Mouse (Mus musculus) CH12.LX (cell line): ENCODE measurements around the gene Cirbp. TPM values are rescaled to one million over a fixed set of nuclear protein-coding genes. Genes with fewer than 3 reads are reported as not detected.
A peak's percentile ranks its signal among the peaks of the same experiment; 100 is the strongest.

Experiments used
- DNase-seq: peaks from one replicate; pipeline ENCODE4 v3.0.0-alpha.2; 2013; ENCODE audit errors: extremely low read depth
- H3K27ac ChIP-seq: 2 replicates; pipeline ENCODE4 v1.5.1; 2012; ENCODE audit warnings: low read depth, mild to moderate bottlenecking, control low read depth, moderate library complexity; ENCODE audit not compliant: insufficient read depth
- H3K27me3 ChIP-seq: replicated peaks from 2 replicates; pipeline ENCODE3; 2012; ENCODE audit warnings: inconsistent platforms
- H3K36me3 ChIP-seq, 2 experiments: replicated peaks in 1 of 2; 2 replicates each; pipeline versions ENCODE3 to v1.6.1; 2012; ENCODE audit warnings: inconsistent platforms in 1 of 2, low read length in 1 of 2, mild to moderate bottlenecking in 1 of 2, mixed read lengths in 1 of 2, moderate library complexity in 1 of 2; ENCODE audit not compliant: control insufficient read depth in 1 of 2, insufficient read depth in 1 of 2
- H3K4me1 ChIP-seq, 2 experiments: 2 replicates each; pipeline ENCODE4 v1.6.1; 2012; ENCODE audit warnings: inconsistent platforms in 1 of 2, moderate library complexity in 1 of 2; ENCODE audit not compliant: insufficient read depth in 2 of 2, control insufficient read depth in 1 of 2
- H3K4me2 ChIP-seq: 2 replicates; pipeline ENCODE4 v1.6.1; 2012; ENCODE audit warnings: low read depth, mild to moderate bottlenecking, control low read depth; ENCODE audit not compliant: poor library complexity, insufficient read depth, severe bottlenecking
- H3K4me3 ChIP-seq, 3 experiments: fragments of 150-350 bp in 1 of 3; sonication (generic) in 1 of 3; replicated peaks in 1 of 3; 2 replicates each; pipeline versions ENCODE3 to v1.5.1; 2011 to 2012; ENCODE audit warnings: low read depth in 2 of 3, low read length in 2 of 3, mild to moderate bottlenecking in 2 of 3, moderate library complexity in 2 of 3, control low read depth in 1 of 3, improper control_type of control experiment in 1 of 3, inconsistent platforms in 1 of 3, mixed read lengths in 1 of 3; ENCODE audit not compliant: poor library complexity in 1 of 3
- H3K79me2 ChIP-seq: replicated peaks from 2 replicates; pipeline ENCODE4 v1.6.1; 2012; ENCODE audit warnings: mild to moderate bottlenecking, moderate library complexity; ENCODE audit not compliant: control insufficient read depth, poor library complexity, insufficient read depth, severe bottlenecking; ENCODE audit errors: extremely low read depth
- H3K9ac ChIP-seq: 2 replicates; pipeline ENCODE4 v1.6.1; 2012; ENCODE audit warnings: low read depth, mild to moderate bottlenecking, control low read depth, moderate library complexity; ENCODE audit not compliant: insufficient read depth
- H3K9me3 ChIP-seq: replicated peaks from 2 replicates; pipeline ENCODE3; 2012; ENCODE audit warnings: low read length, inconsistent platforms, mixed read lengths
- BHLHE40 ChIP-seq: IDR thresholded peaks from 2 replicates; pipeline ENCODE4 v1.6.1; 2011; ENCODE audit warnings: mild to moderate bottlenecking, low read depth, low read length, improper control_type of control experiment
- CHD2 ChIP-seq: IDR thresholded peaks from 2 replicates; pipeline ENCODE4 v1.6.1; 2011; ENCODE audit warnings: low read length, improper control_type of control experiment
- CTCF ChIP-seq, 2 experiments: IDR thresholded peaks in 1 of 2; conservative IDR thresholded peaks in 1 of 2; 2 replicates each; pipeline ENCODE4 v1.5.1; 2011 to 2012; ENCODE audit warnings: low read depth in 2 of 2, low read length in 2 of 2, improper control_type of control experiment in 1 of 2, inconsistent platforms in 1 of 2, mild to moderate bottlenecking in 1 of 2, moderate library complexity in 1 of 2
- E2F4 ChIP-seq: IDR thresholded peaks from 2 replicates; pipeline ENCODE4 v1.6.1; 2011; ENCODE audit warnings: low read depth, low read length, improper control_type of control experiment; ENCODE audit not compliant: insufficient replicate concordance
- ELF1 ChIP-seq: IDR thresholded peaks from 2 replicates; pipeline ENCODE4 v1.6.1; 2014; ENCODE audit warnings: low read depth, mild to moderate bottlenecking, inconsistent platforms, low read length, improper control_type of control experiment
- GABPA ChIP-seq: IDR thresholded peaks from 2 replicates; pipeline ENCODE4 v1.6.1; 2012; ENCODE audit warnings: low read depth, low read length, improper control_type of control experiment, inconsistent platforms; ENCODE audit not compliant: insufficient replicate concordance
- HCFC1 ChIP-seq: IDR thresholded peaks from 2 replicates; pipeline ENCODE4 v1.6.1; 2012; ENCODE audit warnings: low read depth, mild to moderate bottlenecking, inconsistent platforms, low read length, improper control_type of control experiment
- IRF4 ChIP-seq: IDR thresholded peaks from 2 replicates; pipeline ENCODE4 v1.6.1; 2014; ENCODE audit warnings: low read depth, mild to moderate bottlenecking, inconsistent platforms, low read length, improper control_type of control experiment
- KAT2A ChIP-seq: IDR thresholded peaks from 2 replicates; pipeline ENCODE4 v1.6.1; 2012; ENCODE audit warnings: low read length, improper control_type of control experiment, inconsistent platforms; ENCODE audit not compliant: insufficient replicate concordance
- MAFK ChIP-seq: IDR thresholded peaks from 2 replicates; pipeline ENCODE4 v1.6.1; 2011; ENCODE audit warnings: low read length, improper control_type of control experiment; ENCODE audit not compliant: insufficient replicate concordance
- MAX ChIP-seq: IDR thresholded peaks from 2 replicates; pipeline ENCODE4 v1.6.1; 2011; ENCODE audit warnings: low read length, improper control_type of control experiment
- MAZ ChIP-seq: IDR thresholded peaks from 2 replicates; pipeline ENCODE4 v1.6.1; 2012; ENCODE audit warnings: low read depth, mild to moderate bottlenecking, inconsistent platforms, low read length, improper control_type of control experiment, moderate library complexity
- MEF2A ChIP-seq: IDR thresholded peaks from 2 replicates; pipeline ENCODE4 v1.6.1; 2014; ENCODE audit warnings: low read depth, mild to moderate bottlenecking, inconsistent platforms, low read length, improper control_type of control experiment, borderline replicate concordance
- MXI1 ChIP-seq: IDR thresholded peaks from 2 replicates; pipeline ENCODE4 v1.6.1; 2011; ENCODE audit warnings: mild to moderate bottlenecking, low read depth, low read length, improper control_type of control experiment
- MYC ChIP-seq: IDR thresholded peaks from 2 replicates; pipeline ENCODE4 v1.6.1; 2011; ENCODE audit warnings: low read depth, mild to moderate bottlenecking, improper control_type of control experiment, low read length
- NELFE ChIP-seq: IDR thresholded peaks from 2 replicates; pipeline ENCODE4 v1.6.1; 2011; ENCODE audit warnings: low read depth, low read length, improper control_type of control experiment
- NRF1 ChIP-seq: IDR thresholded peaks from 2 replicates; pipeline ENCODE4 v1.6.1; 2014; ENCODE audit warnings: low read depth, mild to moderate bottlenecking, inconsistent platforms, low read length, improper control_type of control experiment, moderate library complexity
- POLR2A ChIP-seq: IDR thresholded peaks from 2 replicates; pipeline ENCODE4 v1.6.1; 2011; ENCODE audit warnings: low read depth, mild to moderate bottlenecking, improper control_type of control experiment, low read length
- POLR2AphosphoS2 ChIP-seq: IDR thresholded peaks from 2 replicates; pipeline ENCODE4 v1.6.1; 2011; ENCODE audit warnings: low read depth, low read length, improper control_type of control experiment
- RAD21 ChIP-seq: IDR thresholded peaks from 2 replicates; pipeline ENCODE4 v1.6.1; 2011; ENCODE audit warnings: low read depth, mild to moderate bottlenecking, low read length, improper control_type of control experiment, moderate library complexity
- RCOR1 ChIP-seq: conservative IDR thresholded peaks from 2 replicates; pipeline ENCODE4 v1.6.1; 2012; ENCODE audit warnings: low read depth, mild to moderate bottlenecking, inconsistent platforms, low read length, improper control_type of control experiment
- SIN3A ChIP-seq: IDR thresholded peaks from 2 replicates; pipeline ENCODE4 v1.6.1; 2012; ENCODE audit warnings: low read length, improper control_type of control experiment, inconsistent platforms
- TCF12 ChIP-seq: IDR thresholded peaks from 2 replicates; pipeline ENCODE4 v1.6.1; 2014; ENCODE audit warnings: low read depth, mild to moderate bottlenecking, inconsistent platforms, low read length, improper control_type of control experiment
- UBTF ChIP-seq: IDR thresholded peaks from 2 replicates; pipeline ENCODE4 v1.6.1; 2012; ENCODE audit warnings: low read depth, mild to moderate bottlenecking, inconsistent platforms, low read length, improper control_type of control experiment, moderate library complexity
- USF1 ChIP-seq: IDR thresholded peaks from 2 replicates; pipeline ENCODE4 v1.6.1; 2014; ENCODE audit warnings: low read depth, mild to moderate bottlenecking, inconsistent platforms, low read length, improper control_type of control experiment
- USF2 ChIP-seq: conservative IDR thresholded peaks from 2 replicates; pipeline ENCODE4 v1.6.1; 2011; ENCODE audit warnings: low read depth, low read length, improper control_type of control experiment
- ZC3H11A ChIP-seq: IDR thresholded peaks from 2 replicates; pipeline ENCODE4 v1.6.1; 2012; ENCODE audit warnings: low read depth, mild to moderate bottlenecking, inconsistent platforms, low read length, improper control_type of control experiment
- ZNF384 ChIP-seq: IDR thresholded peaks from 2 replicates; pipeline ENCODE4 v1.6.1; 2012; ENCODE audit warnings: low read depth, low read length, improper control_type of control experiment, inconsistent platforms
- dilution Hi-C: fragments of 300-500 bp; cut with MboI; formaldehyde crosslinking; loops from 2 replicates; pipeline ENCODE4 v1.14.3; 2020; ENCODE audit warnings: low sequenced_read_pairs; ENCODE audit not compliant: extremely low pct_unique_long_range_greater_than_20kb, extremely low pct_ligation_motif_present
- in situ Hi-C: fragments of 300-500 bp; cut with MboI; formaldehyde crosslinking; loops from 3 replicates; pipeline ENCODE4 v1.14.3; 2019; ENCODE audit warnings: low sequenced_read_pairs, low pct_ligation_motif_present, low pct_unique_long_range_greater_than_20kb, mixed read lengths
- polyA plus RNA-seq: library from polyadenylated mRNA; unstranded; fragments of >175 nt; gene quantifications from 2 replicates; pipeline ENCODE4 v1.2.1, GENCODE M21; 2012; ENCODE audit warnings: low read depth; ENCODE audit not compliant: insufficient read length
- total RNA-seq, 2 experiments: library from RNA; depleted of rRNA; stranded (reverse); fragments of 300-350 nt in 1 of 2; fragments of >200 nt in 1 of 2; gene quantifications; 2 replicates each; pipeline ENCODE4 v1.2.3; 2012 to 2014

Gene Cirbp
- total and polyA plus RNA-seq, 3 experiments: 27.0 to 40.2 (median 34.4) TPM

GRCm38 (mm10) chr10:80171760-80172526 lies 6.2 kb downstream of the Cirbp start:
- Histone ChIP-seq H3K27ac (peak overlapping the region; percentile 0; the same call in 1 of the 2 replicates), H3K36me3 (peaks cover 27 to 52% of the 10 kb centered on the region in 2 experiments)
- dilution Hi-C loops: no loop called here

DNA sequence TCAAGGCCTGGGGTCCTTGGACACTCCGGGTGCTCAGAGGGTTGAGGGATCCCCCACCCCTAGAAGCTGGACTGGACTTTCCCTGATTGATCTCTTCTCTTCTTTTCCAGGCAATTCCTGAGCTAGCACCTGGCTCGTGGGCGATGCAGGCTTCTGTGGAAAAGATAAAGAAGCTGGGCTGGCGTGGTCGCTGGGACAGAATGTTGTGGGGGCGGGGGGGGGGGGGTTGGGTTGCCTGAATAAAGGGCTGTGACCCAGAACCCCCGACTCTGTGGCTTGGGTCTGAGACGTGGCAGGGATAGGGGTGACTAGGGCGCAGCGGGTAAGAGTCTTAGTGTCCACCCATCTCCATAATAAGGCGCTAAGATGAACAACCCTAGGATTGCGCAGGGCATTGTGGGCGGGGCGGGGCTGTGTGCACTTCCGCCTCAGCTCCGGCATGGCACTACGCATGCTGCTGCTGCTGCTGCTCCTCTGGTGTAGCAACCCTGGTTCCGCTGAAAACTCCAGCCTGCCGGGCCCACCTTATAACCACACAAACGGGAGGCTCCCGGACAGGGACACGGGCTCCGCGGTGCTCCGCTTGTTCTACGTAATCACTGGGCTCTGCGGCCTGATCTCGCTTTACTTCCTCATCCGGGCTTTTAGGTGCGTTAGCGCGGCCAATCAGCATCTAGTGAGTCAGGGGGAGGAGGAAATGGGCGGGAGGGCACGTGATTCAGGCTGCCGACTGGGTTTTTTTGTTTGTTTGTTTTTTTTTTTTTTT lies 6.9 kb downstream of the Cirbp start, which contains the start of gene 1600002K03Rik:
Gene 1600002K03Rik, plus strand, starts transcription at position 418 of the 766 bp plus-strand sequence.
- Histone ChIP-seq H3K9me3 (no peaks in the 10 kb centered on the region), H3K27ac (peak within 1 kb of the TSS; percentile 87), H3K4me2 (peak within 1 kb of the TSS; percentile 33), H3K36me3 (peaks cover 27 to 52% of the 10 kb centered on the region in 2 experiments), H3K27me3 (no peaks in the 10 kb centered on the region), H3K9ac (peak within 1 kb of the TSS; percentile 62), H3K4me3 (peak within 1 kb of the TSS; percentile 62 to 64 (median 62)), H3K79me2 (peaks cover 16% of the 10 kb centered on the region), H3K4me1 (peaks cover 14 to 54% of the 10 kb centered on the region in 2 experiments)
- dilution Hi-C loops: no loop called here
- in situ Hi-C loops: no loop called here
- DNase-seq: peak; percentile 96
- TF ChIP-seq GABPA (no peak), TCF12 (peak; percentile 72), ZC3H11A (no peak), USF1 (peak; percentile 84), ELF1 (peak; percentile 94), MYC (peak; percentile 83; the same call in 1 of the 2 replicates), USF2 (peak; percentile 70), NELFE (peak; percentile 74), E2F4 (no peak), RAD21 (no peak), SIN3A (peak; percentile 80; the same call in 1 of the 2 replicates), MXI1 (peak; percentile 84; the same call in 1 of the 2 replicates), RCOR1 (no peak), ZNF384 (peak; percentile 88), CTCF (conservative IDR thresholded peaks at IDR 0.05 in 1 of 2, IDR thresholded peaks at IDR 0.05 in 1 of 2; ENCODE audit: low read depth in 2 of 2, low read length in 2 of 2) (no peak), MAX (peak; percentile 71; the same call in 1 of the 2 replicates), POLR2AphosphoS2 (peak; percentile 97), BHLHE40 (peak; percentile 95), IRF4 (no peak), POLR2A (peak; percentile 89), NRF1 (peak; percentile 75), MAFK (no peak), MEF2A (no peak), UBTF (no peak), KAT2A (peak; percentile 55; the same call in 1 of the 2 replicates), MAZ (0 out of 2 replicates have a peak, but pooled peaks have one; percentile 20), CHD2 (0 out of 2 replicates have a peak, but pooled peaks have one; percentile 9), HCFC1 (peak; percentile 75)

More at GRCm38 (mm10) chr10:80171760-80172526, 6.2 kb downstream of the Cirbp start:
- TF ChIP-seq GABPA (no peak), RCOR1 (no peak)
- Histone ChIP-seq H3K4me3 (peak overlapping the region; percentile 12 to 62 (median 12)), H3K4me2 (peak overlapping the region; percentile 23; the same call in 1 of the 2 replicates), H3K9ac (peak overlapping the region; percentile 62), H3K79me2 (peaks cover 16% of the 10 kb centered on the region), H3K9me3 (no peaks in the 10 kb centered on the region), H3K27me3 (no peaks in the 10 kb centered on the region), H3K4me1 (peaks cover 11 to 51% of the 10 kb centered on the region in 2 experiments)
- no peak for DNase-seq
- in situ Hi-C loops: no loop called here
